Mouse (Mus musculus): Measurements from ENCODE around the gene Palld. TPM values are rescaled to one million over a fixed set of nuclear protein-coding genes. Genes with fewer than 3 reads are reported as not detected.

Palld gene
- polyA plus RNA-seq, 2 experiments from 2014 or later = 0.79 to 0.89 TPM

DNA sequence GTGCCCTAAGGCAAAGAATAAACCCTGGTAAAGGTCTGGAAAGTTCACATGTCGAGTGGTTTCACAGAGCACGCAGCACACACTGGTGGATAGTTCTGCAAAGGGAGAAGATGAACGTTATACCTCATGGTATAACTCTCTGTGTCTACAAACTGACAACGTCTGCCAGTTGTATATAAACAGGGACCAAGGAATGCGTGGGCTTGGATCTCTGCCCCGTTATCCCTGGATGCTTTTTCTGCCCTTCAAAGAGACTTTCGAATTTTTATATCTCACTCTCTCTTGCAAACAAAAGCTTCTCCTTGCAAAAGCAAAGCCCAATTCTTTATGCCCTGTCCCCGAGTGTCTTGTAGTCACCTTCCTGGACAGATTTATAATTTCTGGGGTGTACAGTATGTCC, 319.9 kb downstream of the Palld start:
- no peak for ATAC-seq

DNA sequence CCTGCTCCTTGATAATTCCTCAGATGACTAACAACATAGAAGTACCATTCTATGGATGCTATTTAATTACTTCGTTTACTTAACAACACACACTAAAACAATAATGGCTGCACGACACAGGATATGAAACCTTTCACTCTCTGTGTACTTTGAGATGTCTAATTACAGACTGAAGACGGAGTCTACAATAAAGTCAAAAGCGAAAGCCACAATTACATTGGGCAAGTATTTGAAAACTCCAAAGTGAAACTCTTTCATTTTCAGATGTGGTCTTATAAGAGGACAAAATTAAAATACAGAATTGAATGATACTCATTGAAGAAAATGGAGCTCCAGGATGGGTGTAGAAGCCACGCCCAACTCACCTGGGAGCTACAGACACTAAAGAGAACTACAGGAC, 321.2 kb downstream of the Palld start:
- peak; percentile 86 for ATAC-seq

DNA sequence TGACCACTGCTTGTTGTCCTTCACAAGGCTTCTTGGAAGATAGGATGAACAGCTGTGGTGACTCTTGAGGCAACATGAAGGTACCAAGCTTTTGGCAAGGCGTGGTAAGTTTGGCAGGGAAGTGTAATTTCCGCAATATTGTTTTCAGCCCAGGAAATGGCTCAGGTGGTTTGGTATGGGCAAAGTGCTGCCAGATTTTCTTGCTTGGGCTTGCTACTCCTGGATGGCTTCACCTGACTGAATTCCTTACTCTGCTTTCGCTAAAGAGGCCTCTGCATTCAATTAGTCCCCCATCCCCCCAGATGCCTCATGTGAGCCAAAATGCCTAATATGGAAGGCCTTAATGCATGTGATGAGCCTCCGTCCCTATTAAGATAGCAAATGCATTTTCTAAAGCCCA, 322.7 kb downstream of the Palld start:
- ATAC-seq = no peak

DNA sequence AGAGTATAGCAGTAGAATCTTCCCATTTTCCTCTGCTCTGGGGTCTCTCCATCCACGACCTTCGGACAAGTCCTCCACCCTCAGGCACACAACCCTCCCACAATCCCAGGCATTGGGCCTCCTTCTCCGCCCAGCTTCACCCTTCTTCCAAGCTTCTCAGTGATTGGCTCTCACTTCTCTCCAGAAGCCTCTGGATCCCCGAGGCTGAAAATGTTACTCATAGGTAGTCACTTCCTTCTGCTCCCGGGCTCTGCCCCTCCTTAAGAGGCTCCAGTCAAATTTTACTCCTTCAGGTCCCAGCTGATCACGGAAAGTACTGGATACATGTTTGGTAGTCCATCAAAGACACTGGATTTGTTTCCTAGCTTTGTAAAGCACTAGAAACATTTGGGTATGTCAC, 323.7 kb downstream of the Palld start:
- ATAC-seq = no peak

DNA sequence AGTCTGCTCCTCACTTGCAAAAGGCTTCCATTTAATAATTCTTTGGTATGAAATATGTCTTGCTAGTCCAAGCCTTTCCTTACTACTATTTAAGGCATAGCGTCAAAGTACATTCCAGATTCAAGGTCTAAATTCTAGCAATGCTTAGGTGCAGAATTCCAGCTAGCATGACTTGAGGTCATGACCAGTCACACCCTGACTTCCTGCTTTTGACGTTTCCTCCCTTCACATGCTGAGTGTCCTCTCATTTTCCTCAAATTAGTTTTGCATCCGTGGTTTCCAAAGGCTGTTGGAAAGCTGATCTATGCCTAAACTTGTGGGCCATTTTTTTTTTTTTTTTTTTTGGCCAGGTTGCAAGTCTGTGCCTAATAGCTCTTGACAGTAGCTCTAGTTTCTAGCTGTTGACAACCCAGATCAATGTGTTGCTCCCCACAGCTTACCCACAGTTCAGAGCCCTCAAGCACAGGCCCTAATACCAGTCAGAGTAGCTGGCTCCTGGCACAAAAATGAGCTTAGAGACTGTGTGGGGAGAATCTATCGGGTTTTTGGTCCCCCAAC, 327.3 kb downstream of the Palld start:
- no peak for ATAC-seq

DNA sequence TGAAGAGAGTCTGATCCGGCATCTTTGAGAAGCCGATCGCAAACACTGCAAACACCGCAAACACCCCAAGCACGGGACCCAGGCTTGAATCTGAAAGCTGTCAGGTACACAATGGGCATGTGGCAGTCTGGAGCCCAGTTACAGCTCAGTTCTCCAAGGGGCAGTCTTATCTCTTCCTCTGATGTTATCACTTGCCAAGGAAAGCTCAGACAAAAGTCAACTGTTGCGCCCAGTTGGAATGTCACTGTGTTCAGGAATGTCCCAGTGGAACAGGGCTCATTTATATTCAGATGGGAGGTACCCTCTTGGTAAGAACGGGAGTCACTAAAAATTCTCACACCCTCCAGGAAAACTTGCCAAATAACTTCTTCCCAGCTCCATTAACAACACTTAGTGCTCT, 328.0 kb downstream of the Palld start:
- ATAC-seq = no peak

DNA sequence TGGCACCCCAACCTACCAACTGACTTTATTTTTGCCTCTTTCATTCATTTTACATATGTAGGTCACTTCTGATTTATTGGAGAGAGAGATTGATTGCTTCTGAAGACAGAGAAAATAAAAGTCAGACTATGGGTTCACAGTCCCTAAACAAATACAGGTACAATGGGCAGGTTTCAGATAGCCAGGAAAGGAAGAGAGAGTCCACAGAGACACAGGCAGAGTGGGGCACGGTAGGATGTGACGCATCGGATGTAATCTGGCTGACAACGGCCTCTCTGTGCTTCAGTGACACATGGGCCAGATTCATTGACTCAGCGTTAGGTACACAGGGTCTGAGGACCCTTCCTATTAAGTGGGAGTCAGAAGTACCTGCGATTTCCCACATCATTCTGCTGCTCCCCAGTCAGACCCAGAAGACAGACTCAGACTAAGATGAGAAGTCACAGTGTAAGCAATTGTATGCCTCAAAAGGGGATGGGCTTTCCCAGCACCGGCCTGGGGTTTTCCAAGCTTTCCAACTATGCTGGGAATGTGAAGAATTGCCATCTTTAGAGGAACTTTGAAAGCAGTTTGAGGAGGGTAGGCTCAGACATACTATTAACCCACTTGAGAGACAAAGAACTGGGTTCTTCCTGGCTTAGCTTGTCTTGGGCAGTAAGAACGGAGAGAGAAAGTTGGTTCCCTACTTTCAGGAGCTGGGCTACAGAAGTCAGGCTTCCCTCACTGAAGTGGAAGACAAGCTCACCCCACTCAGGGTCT, 329.1 kb downstream of the Palld start:
- ATAC-seq = no peak

DNA sequence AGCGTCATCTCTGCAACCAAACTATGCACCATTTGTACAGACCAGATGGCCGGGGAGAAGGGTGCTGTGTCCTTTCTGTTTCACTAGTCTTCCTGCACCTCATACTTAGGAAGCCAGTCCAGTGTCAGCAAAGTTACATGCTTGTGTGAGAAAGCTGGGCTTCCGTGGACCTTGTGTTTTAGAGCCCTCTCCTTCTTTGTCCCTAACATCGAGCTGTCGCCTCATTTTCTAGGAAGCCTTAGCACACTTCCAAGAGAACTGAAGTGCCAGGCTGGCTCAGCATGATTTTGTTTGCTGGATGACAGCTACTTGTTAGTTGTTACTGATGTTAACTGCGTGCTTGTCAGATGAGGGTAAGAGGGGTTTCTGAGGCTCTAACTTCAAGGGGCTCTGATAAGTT, 329.8 kb downstream of the Palld start:
- ATAC-seq = no peak

DNA sequence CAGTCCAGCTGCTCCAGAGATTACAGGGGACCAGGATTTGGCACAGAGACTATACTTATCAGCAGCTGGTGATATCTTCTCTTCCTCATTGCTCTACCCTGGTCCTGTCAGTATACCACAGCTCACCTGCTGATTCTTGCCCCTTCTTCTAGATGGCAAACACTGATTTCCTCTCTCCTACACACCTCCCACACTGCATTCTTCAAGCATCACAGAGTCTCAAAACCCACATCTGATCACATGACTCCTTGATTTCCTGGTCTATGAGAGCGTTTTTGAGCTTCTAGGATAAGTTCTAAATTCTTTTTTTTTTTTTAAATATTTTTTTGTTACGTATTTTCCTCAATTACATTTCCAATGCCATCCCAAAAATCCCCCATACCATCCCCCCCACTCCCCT, 331.9 kb downstream of the Palld start:
- peak; percentile 70 for ATAC-seq

DNA sequence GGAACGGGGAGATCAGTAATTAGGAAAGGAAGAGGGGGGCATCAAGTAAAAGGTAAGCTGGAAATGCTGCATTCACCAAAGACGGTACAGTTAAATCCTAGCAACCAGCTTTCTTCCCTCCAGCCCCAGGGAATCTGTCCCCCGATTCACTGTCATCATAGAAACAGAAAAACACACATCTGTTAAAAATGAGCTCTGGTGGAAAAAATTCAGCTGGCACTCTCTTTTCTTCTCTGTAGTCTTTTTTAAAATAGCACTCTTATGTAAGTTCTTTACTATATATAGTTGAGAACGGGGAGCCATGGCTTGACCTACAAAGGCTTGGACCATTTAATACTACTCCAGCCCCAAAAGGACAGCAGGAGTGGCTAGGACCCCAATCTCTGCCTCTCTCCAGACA, 332.8 kb downstream of the Palld start:
- ATAC-seq = no peak

DNA sequence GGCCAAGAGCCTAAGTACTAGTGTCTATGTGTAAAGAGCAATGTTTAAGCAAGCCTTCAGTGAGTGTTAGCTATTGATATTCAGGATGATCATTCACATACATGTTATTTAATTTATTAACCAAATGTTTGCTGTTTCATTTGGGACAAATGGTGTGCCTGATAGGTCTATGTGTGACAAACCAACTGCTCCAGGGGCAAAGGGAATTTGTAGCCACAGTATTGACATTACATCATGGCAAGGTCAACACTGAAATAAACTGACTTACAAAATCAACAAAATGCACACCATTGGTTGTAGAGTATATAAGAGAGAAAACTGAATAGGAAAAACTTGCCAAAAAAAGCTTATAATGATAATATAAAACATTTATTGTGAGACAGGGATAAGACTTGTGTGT, 333.3 kb downstream of the Palld start:
- no peak for ATAC-seq

DNA sequence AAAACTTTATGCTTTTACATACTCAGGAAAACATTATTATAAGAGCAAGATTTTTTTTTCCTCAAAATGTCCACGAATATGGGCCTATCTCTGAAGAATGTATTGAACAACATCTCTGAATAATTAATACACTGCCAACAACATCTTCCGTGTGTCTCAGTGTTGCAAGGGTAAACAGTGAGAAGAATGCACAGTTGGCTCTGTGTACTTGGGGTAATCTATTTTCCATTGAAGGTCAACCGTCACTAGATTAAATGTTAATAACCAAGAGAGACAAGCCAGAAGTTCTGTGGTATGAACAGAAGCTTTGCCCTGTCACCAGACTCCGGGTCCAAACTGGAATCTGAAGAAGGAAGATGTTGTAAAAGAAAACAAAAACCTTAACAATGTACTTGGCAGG, 339.1 kb downstream of the Palld start:
- ATAC-seq = no peak

DNA sequence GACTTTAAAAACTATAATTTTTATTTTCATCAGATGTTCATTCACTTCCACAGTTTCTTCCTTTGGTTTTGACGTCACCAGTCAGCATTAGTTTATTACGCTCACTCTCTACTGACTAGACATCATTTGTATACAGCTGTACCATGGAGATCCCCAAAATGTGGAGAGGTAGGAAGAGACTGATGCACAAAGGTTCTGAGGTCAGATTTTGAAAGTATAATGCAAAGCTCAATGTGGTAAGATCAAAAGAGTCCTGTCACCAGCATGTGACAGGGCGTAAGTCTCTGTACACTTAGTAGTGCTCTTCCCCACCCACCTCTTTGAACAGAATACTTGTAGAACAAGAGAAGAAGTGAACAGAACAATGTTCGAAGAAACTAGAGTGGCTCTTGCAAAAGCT, 339.9 kb downstream of the Palld start:
- ATAC-seq = no peak

DNA sequence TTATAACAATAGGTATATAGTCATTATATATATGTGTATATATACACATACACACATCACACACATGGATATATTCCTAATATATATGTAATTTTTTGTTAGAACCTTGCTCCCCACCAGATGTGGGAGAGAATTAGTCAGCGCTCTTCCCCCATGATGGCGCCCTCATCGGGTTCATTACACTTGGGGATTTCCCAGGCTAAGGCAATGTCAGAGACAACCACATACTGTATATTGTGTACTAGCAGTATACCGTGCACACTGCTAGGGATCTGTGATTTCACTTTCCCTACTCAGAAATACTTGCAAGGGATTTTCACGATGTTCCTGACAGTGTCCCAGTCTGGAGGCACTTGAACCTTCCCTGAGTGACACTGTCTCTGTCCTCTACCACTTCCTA, 341.3 kb downstream of the Palld start:
- no peak for ATAC-seq

DNA sequence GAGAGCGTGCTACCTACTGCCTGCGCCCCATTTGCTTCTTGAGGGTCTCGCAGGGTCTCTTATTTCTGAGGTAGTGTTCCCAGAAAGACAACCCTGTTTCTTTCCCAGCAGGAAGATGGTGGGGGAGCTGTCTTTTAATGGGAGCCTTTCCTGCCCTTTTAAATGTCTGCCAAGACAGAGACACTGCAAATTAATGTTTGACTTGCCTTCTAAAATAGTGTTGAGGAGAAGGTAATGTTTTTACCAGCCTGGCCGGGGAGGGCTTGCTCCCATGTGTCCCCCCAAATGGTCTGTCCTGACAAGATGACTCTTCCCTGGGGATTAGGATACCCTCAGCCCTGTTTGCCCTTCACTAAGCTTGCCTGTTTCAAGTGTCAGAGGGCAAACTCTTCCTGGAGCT, 342.5 kb downstream of the Palld start:
- ATAC-seq = no peak

DNA sequence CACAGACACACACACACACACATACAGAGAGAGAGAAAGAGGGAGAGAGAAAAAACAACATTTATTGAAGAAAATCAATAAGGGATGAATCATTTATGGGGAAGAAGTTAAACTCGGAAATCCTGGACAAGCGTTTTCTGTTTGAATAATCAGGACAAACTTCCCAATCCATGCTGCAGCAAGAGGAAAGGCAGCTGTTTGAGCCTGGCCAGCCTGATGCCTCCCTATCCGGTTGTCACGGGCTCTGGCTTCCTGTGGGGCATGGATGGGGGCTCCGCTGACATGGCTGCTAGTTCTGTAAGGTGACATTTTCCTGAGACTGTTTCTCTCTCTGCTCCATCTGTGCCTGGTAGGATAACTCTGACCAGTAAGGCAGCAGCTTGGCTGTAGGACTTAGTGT, 343.0 kb downstream of the Palld start:
- ATAC-seq = no peak

DNA sequence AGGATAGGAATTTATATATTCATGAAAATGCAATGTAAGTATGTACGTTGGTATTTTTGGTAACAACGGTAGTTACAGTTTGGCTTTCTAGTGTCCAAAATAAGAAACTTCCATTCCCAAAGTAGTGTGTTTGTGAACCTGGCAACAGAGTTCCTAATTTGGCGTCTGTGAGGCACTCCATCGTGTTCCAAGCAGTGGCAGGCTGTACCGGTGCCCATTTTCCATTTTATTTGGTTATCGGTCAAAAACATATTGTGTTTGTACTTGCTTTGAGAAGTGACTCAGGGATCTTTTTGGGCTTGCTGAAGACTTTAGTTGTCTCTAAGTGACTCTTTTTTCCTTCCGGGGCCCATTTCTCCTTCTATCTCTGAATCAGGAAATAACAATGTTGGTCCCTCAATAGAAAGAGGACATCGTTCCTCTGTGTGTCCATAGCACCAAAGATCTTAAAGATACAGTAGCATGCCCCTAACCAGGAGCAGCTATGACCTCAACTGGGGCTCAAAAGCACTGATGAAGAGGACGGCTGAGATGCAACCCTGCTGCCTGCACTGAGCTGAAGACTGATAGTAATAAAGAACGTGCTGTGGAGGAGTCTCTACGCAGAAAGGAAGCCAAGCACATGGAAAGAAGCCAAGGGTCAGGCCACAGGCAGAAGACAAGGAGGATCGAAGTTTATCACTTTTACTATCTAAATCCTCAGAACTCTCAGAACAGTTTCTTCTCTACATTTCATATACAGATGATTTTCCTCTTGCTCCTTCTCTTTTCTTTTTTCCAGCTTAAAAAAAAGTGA, 344.2 kb downstream of the Palld start:
- ATAC-seq = no peak

DNA sequence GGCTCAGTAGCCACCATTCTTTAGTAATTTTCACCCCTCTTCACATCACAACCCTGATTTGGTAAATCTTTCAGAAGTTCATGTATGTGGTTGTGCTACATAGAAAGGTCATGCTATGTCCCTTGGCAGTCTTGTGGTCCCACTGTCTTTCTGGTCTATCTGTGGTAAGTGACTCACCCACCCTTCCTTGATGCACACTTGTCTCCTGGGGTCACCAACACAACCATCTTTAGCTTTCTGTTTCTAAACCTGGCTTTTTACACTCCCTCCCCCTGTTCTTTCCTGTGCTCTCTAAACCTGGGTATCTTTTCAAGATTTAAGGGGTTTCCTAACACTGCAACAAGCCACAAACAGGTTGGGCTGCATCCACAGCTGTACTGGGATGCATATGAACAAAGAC, 345.5 kb downstream of the Palld start:
- ATAC-seq = no peak

DNA sequence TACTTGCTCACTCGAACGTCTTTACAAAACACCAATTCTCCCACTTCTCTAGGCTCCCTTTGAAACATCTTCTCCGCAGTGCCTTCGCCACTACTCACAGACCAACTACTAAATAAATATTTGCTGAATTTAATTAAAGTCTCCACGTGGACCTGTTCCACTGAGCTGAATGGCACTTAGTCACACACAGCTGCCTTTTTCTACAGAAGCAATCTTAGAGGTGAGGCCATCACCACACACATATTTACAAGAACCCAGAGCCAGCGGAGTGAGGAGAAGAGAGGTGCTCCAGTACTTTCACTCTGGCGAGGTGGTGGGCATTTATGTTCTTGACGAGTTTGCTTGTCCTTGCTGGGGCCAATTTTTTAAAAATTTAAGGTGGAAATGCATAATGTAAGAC, 346.3 kb downstream of the Palld start:
- ATAC-seq = no peak

DNA sequence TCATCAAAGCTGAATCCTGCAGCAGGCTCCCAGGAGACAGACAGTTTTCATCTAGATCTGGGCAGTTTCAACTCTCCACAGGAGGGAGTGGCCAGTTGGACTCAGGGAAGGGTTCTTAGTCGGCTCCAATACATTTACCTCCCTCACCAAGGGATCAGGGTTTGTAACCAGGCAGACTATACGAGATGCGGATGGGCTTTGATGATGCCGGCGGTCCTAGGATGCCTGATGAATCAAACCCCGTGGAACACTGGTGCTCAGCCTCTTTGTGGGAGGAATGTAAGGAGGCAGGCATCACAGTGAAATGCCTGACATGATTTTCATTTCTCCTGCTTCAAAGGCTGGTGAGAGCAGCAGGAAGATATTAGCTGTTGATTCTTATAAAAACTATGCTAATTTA, 347.1 kb downstream of the Palld start:
- ATAC-seq = no peak

DNA sequence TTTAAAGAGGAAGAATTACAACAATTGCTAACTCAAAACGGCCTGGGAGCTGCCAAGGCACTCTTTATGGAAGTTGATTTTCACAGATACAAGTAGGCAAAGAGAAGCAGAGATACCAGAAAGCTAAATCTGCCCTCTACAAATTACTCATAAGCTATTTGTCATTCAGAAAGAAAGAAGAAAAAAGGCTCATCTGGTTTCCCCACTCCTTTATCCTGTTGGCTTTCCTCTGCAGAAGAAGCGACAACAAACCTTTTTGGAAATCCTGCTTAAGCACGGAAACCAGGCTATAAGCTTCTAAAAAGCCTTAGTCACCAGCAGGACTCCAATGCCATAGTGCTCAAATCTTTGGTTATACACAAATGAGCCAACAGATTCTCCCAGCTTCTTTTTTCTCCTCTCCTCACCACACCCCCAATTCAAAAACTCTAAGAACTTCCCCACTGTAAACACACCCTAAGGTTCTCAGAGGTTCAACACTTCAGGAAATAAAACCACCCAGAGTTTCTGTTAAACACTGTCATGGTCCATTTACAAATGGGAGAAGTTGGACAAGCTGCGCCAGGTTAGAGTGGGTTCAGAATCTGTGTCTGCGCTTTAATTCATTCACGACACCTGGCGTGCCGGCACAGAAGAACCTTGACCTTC, 349.6 kb downstream of the Palld start:
- no peak for ATAC-seq

DNA sequence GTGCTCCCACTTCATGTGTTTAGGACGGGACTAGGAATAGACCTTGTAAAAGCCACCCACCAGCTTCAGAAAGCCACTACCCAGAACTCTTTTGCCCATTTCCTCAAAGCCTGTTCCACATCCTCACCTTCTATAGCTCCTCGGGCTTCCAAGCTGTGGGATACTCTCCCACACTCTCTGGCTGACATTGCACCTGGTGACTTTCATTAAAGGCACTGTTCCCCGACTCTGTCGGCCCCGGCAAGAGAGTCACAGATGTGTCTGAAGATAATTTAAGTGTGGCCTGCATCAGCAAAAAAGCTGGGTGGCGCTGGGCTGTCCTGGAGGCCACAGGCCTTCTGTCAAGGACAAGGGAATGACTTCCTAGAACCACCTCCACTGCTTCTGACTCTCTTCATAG, 350.3 kb downstream of the Palld start:
- no peak for ATAC-seq

DNA sequence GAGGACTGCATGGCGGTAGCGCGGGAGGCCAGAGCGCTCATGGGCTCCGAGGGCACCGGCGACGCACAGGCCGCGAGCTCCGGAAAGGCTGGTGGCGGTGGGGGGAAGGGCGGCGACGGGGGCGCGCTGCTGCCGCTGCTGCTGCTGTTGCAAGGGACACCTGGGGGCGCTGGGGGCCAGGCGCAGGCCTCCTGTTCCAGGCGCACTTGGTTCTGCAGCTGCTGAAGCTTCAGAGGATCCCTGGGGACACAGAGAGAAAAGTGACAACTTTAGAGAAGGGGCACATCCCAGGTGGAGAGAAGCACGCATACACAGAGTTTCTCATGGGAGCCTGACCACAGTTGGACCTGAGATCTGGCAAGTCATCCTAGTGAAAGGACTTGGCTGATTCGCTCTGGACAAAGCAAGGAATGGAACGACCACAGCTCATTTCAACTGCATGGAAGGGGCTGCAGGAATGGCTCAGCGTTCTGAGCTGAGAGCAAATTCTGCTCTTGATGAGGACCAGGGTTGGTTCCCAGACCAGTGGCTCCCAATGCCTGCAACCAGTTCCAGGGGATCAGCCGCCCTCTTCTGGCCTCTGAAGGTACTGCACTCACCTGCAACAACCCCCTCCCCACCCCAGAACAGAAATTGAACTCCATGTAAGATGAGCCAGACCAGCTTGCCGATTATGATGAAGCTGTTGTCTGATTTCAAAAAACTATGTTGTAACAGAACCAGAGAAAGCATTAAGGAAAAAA, 352.3 kb downstream of the Palld start:
- ATAC-seq = no peak

Data from CD4-positive, CD25-positive, alpha-beta regulatory T cell, adult 4 months (primary cell).